Mouse (Mus musculus): Measurements from ENCODE around the gene Spock1. TPM values are rescaled to one million over a fixed set of nuclear protein-coding genes. Genes with fewer than 3 reads are reported as not detected.

Spock1 gene
- 0.11 and 0.30 TPM in 2 replicates for polyA plus RNA-seq (2012; rRNA removed)

DNA sequence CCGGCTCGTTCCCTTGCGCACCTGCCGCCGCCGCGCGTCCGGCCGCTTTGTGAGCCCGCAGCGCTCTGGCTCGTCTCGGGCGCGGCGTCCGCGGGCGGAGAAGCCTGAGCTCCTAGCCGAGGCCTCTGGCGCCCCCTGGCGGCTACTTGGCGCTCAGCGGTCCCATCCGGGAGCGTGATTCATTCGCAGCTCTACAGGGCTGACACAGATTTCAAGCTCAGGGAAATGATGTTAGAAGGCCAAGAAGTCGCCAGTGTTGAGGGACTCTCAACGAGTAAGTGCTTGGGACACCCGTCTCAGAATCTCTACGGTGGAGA is at the start of gene Spock1:
Gene Spock1, minus strand, starts transcription at position 67 of the 317 bp plus-strand sequence.

Other genes starting within 250 kb of the Spock1 start
- 0.18 and 0.26 TPM in 2 replicates for gene Klhl3, start 205.3 kb upstream of the Spock1 start, polyA plus RNA-seq (2012; rRNA removed)
- 24.0 and 41.0 TPM in 2 replicates for gene Hnrnpa0, start 220.2 kb upstream of the Spock1 start, polyA plus RNA-seq (2012; rRNA removed)
- 4.0 and 5.5 TPM in 2 replicates for gene Idnk, start 249.3 kb upstream of the Spock1 start, polyA plus RNA-seq (2012; rRNA removed)